Mouse (Mus musculus): Measurements from ENCODE around the gene Slc5a6.
A peak's percentile ranks its signal among the peaks of the same experiment; 100 is the strongest.

Gene Slc5a6

DNA sequence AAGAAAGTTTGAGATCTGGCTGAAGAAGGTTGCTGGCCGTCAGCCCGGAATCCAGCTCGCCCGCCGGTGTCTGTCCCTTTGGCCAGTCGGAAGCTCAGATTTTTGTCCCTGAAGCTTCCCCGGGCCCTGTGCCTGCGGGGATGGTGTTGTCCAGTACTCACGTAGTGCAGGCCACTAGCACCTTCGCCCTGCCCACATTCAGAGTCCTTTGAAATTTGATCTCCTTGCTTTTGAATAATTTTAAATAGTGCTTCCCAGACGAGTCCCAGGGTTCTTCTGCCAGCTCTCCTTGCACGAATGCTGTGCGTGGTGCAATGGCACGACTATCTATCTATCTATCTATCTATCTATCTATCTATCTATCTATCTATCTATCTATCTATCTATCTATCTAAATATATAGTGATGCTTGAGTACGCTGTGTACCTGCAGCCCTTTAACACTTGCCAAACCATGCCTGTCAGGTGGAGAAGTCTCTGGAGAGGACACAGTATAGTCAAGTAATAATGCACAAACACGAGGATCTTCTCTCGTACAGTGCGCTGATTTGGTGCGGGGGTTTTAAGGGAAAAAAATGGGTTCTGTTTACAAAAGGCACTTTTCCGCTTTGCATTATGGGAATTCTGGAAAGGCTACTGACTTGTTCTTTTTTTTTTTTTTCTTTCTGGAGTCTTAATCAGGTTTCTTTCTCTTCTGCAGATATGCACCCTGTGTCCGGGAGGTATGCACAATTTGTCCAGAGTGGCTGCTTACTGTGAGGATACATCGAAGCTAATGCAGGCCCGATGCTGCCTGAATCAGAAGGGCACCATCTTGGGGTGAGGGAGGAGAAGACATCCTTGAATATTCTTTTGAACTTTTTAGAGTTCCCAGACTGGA lies at the start of gene Slc5a6:
Slc5a6 (minus strand) TSS at position 162 of the 879 bp plus-strand sequence.
- peak; percentile 50 to 55 for DNase-seq (ENCODE audit: low spot score in 2 of 2)

DNA sequence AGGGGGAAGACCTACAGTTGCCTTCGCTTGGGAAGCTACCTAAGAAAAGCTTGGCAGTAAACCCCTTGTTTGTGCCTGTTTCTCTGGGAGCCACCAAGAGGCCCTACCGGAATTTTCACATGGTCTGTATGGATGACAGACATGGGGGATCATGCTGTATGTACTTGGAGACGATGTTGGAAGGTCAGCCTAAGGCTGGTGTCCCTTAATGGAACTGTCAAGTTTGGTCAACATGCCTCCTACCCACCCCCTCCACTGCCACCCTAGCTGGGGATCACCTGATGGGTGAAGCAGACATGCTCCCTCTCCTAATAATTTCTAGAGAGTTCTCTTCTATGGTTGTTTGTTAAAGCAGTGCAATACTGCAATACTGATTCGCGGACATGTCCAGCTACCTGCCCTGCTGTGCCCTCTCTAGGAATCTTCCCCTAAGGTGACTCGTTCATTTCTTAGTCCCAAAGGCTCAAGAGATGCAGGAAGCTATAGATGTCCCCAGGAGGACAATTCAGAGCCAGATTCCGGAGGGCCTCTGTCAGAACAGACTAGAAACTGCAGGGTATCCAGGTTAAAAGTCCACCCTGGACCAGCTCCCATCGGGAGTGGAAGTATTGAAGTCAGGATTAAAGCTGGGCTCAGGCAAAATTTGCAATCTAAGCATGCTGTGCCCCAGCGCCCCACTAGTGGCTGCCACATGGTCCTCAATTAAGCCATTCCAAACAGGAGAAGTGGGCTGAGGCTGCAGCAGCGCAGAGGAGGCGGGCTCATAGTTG lies 47.2 kb upstream of the Slc5a6 start:
- no peak for DNase-seq (ENCODE audit: low spot score in 2 of 2)

DNA sequence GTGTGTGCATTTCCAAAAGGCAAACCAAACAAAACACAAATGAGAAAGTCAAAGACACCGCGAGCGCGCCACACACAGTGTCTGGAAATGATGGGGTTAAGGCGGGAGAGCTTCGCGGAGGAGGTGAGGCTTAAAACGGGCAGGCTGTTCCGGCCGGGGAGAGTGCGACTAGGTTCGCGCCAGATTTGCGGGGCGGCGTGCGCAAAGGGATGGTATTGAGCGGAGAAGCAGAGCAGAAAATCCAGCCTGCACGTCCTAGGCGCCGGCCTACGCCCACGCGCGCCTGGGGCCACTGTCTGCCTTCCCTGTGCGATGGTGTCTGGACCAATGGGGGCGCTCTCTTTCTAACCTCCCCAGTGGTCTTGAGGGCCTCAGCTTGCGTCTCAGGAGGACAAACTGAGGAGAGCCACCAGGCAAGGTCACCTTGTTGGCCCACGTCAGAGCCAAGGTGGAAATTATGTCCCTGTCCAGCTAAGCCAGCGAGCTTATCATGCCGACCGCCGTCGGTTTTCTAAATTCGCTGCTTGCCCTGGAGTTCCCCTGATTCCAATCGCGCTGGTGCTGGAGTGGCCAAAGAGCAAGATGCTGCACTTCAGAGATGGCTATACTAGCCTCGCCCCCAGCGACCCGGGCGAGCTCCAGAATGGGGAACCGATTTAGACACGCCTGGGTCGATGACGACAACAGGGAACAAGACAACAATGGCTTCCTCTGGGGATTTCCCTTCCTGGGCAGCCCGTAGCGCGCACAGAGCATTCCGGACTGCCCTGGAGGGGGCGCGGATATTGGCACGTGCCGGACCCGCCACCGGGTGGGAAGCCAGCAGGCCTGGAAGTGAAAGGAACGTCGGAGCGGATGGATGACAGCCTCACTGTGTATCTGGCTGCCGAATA lies 46.3 kb upstream of the Slc5a6 start:
- DNase-seq (ENCODE audit: low spot score in 2 of 2) = peak; percentile 70 to 82

DNA sequence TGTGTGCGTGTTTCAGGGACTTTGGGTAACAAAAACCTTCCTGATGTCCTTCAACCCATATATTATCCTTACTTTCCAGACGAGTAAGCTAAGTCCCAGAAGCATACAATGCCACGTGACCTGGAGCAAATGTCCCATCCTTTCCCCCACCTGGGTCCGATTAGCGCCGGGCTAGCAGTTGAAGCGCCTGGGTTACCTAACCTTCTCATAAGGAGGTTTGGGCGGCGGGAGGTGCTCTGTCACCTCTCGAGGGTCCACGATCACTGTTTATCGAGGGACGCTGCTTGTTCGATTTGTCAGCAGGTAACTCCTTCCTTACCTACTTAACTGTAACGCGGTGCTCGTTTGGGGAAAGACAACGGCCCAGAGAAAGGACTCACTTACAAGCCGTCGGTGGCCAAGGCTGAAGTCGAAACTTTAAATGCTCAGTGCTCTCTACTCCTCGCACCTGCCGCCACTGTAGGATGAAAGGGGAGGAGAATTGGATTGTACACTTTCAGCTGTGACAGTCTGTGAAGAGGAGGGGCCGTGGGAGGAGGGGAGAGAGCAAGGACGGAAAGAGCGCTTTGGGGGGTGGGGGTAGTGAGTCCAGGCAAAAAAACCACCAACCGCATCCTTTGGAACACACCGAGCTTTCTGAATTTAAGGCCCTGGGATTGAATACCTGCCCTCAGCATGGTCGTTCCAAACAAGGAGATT lies 45.5 kb upstream of the Slc5a6 start:
- DNase-seq (ENCODE audit: low spot score in 2 of 2) = no peak

DNA sequence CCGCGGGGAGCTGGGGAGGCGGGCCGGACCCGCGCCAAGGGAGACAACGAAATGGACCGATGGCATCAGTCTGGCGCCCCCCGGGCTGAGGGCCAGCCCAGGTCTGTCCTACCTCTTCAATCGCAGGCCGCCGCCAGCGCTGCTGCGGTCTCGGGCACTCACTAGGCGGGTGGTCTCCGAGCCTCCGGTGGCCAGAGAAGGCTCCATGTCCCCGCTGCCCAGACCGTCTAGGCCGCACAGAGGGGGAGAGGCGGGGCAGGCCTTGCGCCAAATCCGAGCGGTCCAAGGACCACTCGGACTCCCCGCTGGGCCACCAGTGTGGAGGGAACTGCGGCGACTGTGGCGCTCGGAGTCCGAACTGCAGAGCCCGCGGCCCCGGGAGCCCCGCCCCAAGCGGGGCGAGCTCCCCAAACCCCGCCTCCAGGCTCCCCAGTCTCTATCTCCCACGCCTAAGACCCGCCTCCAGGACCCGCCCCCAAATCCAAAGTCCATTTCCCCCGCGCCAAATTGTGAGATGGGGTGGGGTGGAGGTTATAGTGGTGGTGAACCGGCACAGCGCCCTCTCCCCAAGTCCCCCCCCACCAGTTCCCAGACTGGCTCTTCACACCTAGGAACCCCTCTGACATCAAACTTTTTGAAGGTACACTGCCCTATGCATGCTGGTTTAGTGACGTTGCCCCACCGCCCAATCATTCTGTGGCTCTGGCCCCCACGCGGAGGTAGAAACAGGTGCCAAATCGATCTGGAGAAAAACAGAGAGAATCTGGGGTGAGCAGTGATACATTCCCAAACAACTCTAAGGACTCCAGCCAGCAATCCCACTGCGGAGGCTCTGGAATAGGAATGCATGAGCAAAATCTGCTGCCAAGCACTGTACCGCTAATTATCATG lies 44.7 kb upstream of the Slc5a6 start:
- peak in 1 of 2 experiments; percentile 26 for DNase-seq (ENCODE audit: low spot score in 2 of 2)

DNA sequence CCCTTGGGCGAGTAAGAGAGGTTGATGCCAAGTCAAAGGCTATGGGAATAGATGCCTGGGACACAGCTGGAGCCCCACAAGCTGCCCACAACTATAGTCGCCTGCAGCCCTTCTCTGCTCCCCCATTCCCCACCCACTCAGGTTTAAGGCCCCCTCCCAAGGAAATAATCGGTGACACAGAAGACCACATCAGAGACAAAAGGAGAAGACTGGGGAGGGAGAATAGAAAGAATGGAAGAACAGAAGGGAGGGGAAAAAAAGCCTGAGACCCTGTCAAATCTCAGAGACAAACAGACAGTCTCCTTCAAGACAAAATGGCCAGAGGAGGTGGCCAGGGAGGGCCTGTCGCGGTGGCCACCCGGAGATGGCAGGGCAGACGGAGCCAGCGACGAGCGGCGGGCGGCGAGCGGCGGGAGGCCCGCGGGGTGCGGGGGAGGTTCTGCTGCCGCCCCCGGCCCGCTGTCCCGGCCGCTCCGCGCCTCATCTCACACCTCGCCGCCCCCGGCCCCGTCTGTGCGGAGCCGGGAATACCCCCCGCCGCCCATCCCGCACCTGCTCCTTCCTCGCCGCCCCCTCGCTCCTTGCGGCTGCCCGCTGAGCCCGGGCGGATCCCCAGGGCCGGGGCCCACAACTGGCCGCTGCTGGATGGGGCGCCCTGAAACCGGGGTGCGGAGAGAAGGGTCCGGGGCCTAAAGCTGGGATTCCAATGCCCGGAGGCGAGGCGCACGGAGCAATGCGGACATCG lies 43.7 kb upstream of the Slc5a6 start:
- DNase-seq (ENCODE audit: low spot score in 2 of 2) = no peak

DNA sequence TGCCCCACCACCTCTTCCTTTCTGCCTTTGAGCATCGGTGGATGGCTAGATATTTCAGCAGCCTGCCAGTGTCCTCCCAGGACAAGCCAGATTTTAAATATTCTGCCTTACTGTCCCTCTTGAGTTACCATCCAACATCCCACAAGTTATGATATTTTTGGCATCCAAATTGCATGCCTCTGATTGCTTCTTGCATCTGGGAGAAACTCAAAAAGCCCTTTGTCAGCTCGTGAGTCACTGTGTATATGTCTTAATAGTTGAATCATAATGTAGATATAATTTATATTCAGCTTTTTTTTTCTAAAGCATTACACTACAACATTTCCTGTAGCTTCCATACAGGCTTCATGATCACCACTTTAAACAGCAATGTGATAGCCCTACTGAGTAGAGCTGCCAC lies 38.4 kb upstream of the Slc5a6 start:
- no peak for DNase-seq (ENCODE audit: low spot score in 2 of 2)

DNA sequence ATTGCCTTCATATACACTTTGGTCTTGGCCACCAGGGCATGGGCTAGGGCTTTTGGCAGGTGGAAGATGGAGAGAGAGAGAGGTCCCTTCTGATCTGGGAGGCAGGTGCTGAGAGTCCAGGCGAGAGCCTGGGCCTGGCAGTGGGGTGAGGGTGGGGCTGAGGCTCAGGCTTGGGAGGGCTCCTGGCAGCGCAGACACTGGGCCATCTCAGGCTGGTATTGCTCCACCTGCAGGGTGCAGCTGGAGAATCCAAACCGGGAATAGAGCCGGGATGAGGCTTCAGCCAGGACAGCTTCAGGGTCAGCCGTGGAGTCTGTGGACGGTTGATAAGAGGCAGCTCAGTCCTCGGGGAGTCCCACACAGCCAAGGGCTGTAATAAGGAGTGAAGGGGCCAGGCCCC lies 37.9 kb upstream of the Slc5a6 start:
- DNase-seq (ENCODE audit: low spot score in 2 of 2) = no peak

DNA sequence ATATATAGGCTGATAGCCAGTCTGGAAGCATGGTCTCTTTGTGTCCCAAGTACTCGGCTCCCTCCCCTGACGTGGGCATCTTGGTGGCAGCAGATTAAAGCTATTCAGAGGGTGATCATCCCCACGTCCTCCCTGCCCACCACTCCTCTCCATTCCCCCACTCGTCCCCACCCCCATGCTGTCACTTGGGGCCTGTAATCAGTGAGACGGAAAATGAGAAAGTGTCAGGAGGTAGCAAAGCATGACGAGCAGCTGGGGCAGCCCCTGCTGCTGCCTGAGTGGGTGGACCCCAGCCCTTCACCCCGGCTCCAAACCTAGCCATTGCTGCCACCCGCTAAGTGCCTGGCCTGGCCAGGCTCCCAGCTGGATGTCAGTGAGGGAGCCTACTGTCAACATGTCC lies 35.2 kb upstream of the Slc5a6 start:
- peak in 1 of 2 experiments; percentile 25 for DNase-seq (ENCODE audit: low spot score in 2 of 2)

DNA sequence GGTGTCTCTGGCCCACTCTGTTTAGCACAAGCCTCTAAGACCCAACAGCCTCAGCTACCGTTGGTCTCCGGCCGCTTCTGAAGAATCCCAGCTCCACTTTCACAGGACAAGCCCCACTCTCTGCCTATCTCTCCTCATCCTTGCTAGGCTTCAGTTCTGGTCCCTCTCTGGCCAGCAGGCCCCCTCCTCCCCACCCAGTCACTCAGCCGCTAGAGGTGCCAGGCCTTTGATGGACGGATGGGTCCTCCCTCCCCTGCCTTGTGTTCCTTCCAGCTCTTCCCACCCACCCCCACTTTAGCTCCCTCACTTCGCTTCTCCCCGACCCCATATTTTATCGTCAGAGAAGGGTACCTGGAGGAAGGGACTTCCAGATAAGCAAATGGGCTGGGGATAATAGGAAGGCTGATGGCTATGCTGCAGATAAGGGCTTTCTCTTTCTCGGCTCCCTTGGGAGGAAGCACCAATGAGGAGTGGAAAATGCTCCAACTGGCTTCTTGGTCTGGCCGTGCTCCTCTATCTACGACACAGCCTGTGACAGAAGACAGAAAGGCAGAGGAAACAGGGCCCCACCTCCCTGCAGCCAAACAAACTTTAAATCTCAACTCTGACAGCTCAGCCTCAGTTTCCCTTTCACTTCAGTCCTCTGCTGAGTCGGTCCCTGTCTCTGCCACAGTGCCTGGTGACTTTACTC lies 34.4 kb upstream of the Slc5a6 start:
- peak in 1 of 2 experiments; percentile 17 for DNase-seq (ENCODE audit: low spot score in 2 of 2)

DNA sequence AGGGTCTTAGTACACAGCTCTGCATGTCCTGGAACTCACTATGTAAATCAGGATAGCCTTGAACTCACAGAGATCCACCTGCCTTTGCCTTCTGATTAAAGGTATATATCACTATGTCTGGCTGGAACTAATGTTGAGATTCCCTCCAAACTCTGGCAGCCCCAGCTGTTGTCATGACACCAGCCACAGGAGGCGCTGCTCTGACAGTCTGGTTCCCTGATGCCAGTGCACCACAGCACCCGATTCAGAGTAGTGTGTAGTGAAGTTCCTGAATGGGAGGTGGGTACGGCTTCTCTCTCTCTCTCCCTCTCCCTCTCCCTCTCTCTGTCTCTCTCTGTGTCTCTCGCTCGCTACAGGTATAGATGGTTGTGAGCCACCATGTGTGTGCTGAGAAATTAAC lies 33.6 kb upstream of the Slc5a6 start:
- peak; percentile 54 to 73 for DNase-seq (ENCODE audit: low spot score in 2 of 2)

DNA sequence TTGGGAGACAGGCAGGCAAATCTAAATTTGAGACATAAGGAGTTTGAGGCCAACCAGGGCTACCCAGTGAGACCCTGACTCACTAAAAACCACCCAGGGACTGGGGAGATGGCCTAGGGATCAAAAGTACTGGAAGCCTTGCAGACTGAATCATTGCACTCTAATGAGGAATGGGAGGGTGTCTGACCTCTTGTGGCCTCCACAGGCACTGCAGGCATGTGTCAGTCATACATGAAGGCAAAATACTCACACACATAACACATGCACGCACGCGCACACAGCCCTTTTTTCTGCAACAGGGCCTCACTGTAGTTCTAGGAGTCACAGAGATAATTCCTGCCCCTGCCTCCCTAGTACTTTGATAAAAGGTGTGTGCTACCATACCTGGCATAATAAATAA lies 32.7 kb upstream of the Slc5a6 start:
- DNase-seq (ENCODE audit: low spot score in 2 of 2) = peak; percentile 28 to 50

DNA sequence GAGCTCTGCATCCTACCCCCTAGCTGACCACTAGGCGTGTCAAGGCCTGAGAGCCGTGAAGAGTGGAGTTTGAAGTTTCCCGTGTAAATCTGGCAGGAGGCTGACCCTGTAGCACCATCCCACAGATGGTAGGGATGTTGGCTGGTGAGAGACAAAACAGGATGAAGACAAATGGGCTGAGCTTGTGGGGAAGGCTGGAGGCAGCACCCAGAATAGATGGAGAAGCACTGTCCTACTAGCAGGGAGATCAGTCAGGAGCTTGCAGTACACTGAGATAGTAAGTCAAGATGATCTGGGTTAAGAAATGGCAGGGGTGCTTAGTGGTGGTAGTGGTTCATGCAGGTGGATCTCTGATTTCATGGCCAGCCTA lies 32.1 kb upstream of the Slc5a6 start:
- no peak for DNase-seq (ENCODE audit: low spot score in 2 of 2)

DNA sequence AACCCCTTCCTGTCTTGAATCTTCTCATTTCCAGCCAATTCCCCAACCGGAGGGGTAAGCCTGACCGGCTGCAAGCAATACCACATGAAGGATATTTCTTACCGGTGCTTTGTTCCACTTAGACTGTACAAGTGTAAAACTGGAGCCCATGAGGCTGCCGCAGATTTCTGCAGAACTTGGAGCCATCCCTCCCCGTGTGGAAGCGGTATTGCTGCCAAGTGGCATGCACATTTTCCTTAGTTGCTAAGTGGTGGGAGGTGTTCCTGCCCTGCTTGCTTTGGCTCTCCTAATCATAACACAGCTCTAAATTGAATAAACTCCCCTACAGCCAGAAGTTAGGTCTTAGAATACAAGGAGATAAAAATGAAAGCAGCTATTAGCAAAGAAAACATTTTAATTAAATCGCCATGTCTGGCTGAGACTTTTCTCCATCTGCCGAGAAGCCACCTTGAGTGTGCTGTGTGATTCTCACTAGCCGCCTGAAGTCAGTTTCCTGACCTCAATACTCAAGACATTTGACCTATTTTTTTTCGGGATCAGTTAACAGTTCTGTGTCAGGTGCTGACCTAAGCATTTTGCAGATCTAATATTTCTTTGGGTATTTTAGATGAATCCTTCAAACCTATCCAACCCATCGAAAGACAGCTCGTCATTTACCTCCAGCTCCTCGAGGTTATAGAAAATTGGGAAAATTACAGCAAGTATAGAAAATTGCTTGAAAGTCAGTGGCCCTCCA lies 31.5 kb upstream of the Slc5a6 start:
- no peak for DNase-seq (ENCODE audit: low spot score in 2 of 2)

DNA sequence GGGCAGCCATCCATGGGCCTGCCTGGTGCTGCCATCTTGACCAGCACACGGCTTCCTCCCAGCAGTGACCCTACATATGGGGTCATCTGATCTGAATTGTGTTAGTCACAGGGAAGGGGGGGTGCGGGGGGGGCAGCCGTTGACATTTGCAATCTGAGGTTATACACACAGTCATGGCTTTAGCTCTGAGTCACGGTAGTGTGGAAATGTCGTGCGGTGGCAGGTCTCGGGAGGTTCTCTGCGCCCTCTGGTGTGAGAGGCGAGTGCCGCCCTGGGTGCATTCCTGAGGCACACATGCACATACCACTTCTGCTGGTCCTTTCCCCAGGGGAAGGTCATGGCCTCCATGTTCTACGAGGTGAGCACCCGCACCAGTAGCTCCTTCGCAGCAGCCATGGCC lies 27.6 kb upstream of the Slc5a6 start:
- no peak for DNase-seq (ENCODE audit: low spot score in 2 of 2)

DNA sequence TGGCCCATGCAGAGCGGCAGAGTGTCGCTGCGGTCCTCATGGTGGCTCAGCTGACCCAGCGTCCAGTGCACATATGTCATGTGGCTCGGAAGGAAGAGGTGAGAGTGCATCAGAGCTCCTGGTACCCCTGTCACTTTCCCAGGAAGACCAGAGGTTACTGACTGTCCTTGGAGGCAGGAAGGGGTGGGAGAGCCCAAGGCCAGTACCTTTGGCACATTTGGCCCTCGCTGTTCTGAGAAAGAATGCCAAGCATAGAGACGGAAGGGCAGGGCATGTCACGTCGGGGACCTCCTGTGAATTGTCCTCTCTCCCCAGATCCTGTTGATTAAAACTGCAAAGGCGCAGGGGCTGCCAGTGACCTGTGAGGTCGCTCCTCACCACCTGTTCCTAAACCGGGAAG lies 24.5 kb upstream of the Slc5a6 start:
- no peak for DNase-seq (ENCODE audit: low spot score in 2 of 2)

DNA sequence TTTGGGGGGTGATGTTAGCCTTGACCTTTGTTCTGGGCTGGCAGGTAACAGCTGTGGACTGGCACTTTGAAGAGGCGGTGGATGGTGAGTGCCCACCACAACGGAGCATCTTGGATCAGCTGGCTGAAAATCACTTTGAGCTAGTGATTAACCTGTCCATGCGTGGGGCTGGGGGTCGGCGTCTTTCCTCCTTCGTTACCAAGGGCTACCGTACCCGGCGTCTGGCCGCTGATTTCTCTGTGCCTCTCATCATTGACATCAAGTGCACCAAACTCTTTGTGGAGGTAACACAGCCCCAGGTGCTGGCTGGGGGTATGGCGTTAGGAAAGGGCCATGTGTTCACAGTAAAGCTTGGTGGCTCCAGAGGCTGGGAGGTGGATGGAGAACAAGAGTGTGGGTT lies 23.1 kb upstream of the Slc5a6 start:
- DNase-seq (ENCODE audit: low spot score in 2 of 2) = no peak

DNA sequence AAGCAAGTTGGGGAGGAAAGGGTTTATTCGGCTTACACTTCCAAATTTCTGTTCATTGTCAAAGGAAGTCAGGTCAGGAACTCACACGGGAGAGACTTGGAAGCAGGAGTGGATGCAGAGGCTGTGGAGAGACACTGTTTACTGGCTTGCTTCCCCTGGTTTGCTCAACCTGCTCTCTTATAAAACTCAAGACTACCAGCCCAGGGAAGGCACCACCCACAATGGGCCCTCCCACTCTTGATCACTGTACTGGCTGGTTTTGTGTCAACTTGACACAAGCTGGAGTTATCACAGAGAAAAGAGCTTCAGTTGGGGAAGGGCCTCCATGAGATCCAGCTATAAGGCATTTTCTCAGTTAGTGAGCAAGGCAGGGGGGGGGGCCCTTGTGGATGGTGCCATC lies 22.3 kb upstream of the Slc5a6 start:
- no peak for DNase-seq (ENCODE audit: low spot score in 2 of 2)

All from natural killer cell, adult 2 months (primary cell).